Mouse (Mus musculus) right cerebral cortex, postnatal 10 days (tissue): Measurements from ENCODE around the gene Tm6sf1.
"Not testable (repeated sequence)": the region's sequence is repeated elsewhere in the genome, so short reads cannot be mapped to it uniquely, and the experiment has no call there.

ENCODE experiments used
- DNase-seq, 2 experiments: peaks; one replicate each; pipeline ENCODE4 v3.0.0; 2021; ENCODE audit warnings: low spot score in 2 of 2

Tm6sf1 gene

DNA sequence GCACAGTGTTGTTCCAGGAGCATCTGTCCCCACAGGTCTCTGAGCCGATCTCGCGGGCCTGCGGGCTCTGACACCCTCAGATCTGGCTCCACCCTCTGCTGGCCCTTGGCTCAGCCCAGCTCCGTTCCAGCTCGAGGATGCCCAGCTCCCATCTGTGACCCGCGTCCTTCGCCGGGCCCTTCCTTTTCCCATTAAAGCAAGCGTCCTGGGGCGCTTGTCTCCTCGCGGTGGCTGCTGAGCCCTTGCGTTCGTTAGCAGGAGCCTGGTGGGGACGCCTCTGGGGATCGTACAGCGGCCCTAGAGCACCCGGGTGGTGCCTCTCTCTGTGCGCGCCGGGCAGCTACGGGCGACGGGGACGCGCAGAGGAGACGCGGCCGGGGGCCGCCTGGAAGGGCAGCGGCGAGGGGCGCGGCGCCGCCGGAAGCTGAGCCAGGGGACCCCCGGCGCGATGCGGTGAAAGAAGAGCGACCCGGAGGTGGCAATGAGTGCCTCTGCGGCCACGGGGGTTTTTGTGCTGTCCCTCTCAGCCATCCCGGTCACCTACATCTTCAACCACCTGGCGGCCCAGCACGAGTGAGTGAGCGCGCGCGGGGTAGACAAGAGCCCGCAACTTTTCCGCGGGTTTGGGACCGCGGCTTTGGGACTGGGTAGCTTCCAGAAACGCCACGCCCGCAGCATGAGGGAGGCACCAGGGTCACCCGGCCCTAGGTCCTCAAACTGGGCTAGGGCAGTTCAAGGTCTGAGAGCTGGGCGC lies at the start of gene Tm6sf1:
TSS of gene Tm6sf1 (plus strand) at position 34 of the 754 bp plus-strand sequence.
- DNase-seq: peak in 1 of 2 experiments; percentile 67

GRCm38 (mm10) chr7:81824906-81825305 lies 33.9 kb upstream of the Tm6sf1 start:
- no peak for DNase-seq

GRCm38 (mm10) chr7:81825381-81825780 lies 33.4 kb upstream of the Tm6sf1 start:
- DNase-seq: peak in 1 of 2 experiments; percentile 51

DNA sequence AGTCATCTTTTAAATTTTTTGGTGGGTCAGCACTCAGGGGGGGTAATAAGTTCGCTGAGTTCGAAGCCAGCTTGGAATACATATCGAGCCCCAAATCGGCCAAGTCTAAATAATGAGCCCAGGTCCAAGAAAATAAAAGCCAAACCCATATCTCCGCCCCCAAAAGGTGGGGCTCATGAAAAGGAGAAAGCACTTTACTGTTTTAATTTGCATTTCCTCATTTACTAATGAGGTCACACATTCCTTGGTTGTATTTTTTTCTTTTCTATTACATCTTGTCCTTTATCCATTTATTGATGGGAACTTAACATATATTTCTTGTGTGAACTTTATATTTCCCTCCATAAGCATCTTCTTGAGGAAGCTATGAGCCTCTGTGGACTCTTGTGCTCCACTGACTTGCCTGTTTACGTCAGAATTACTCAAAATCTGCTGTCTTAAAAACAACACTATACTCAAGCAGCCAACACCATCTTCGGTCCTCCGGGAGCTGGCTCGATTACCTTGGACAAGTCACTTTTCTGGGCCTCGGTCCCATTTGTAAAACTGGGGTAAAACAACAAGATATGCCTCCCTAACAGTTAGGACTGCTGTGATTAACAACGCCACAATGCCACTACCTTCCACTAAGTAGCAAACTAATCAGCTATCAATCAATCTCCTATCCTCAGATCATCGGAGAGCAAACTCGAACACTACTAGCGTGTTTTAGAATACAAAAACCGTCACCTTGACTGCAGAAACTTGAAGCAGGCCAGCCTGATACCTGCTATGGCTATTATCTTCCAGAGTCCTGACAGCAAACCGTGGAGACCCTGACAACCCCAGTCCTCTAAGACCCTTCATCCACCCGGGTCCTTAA lies 30.8 kb upstream of the Tm6sf1 start:
- no peak for DNase-seq

DNA sequence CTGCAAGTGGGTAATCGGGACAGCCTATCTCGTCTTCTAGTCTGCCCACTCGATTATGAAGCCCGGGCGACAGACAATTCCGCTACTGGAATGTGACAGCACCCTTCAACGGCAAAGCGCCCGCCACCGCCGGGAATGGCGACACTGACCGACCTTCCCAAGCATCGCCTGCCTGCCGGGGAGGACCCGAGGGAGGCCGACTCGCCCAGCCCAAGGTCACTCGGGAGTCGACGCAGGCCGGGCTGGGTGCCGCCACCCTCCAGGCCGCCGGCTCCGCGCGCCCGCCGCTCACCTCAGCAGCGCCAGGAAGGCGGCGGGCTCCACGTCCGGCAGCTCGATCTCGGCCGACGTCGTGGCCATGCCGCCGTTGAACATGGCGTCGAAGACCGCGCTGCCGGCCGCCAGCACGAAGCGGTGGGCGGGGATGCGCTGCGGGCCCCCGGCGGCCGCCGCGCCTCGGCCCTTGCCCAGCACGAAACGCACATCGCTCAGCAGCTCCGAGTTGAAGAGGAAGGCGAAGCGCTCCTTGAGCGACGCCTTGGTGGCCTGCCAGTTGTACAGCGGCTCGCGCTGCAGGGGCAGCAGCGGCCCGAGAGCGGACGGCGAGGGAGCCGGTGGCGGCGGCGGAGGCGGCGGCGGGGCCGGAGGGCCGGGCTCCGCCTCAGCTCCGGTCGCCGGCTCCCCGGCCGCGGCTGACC lies 30.0 kb upstream of the Tm6sf1 start:
- peak; percentile 72 to 77 for DNase-seq

DNA sequence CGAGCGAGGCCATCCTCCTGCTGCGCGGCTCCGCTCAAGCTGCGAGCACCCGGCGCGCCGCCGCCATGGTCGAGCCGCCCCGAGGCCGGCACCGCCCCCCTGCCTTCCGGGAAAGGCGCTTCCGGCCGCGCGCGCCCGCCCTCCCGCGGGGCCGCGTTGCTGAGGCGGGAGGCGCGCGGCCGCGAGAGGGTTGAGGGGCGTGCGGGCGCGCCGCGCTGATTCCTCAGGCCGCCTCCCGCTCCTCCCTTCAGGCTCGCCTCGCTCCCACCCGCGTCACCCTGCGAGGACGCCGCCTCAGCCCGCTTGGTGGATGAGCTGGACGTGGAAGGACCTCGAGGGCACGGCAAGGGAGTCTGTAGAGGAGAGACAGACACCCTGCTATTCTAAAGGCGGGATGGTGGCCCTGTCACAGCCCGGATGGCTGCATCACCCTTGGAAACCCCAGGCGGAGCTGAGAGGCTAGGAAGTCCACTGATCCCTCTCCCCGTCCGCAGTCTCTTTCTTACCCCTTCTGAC lies 29.4 kb upstream of the Tm6sf1 start, which contains the start of gene Btbd1:
TSS of gene Btbd1 (minus strand) at position 53 of the 516 bp plus-strand sequence.
- DNase-seq: peak; percentile 92 to 93

- no peak for DNase-seq
Measured at GRCm38 (mm10) chr7:81834847-81835246, 24.0 kb upstream of the Tm6sf1 start.

DNA sequence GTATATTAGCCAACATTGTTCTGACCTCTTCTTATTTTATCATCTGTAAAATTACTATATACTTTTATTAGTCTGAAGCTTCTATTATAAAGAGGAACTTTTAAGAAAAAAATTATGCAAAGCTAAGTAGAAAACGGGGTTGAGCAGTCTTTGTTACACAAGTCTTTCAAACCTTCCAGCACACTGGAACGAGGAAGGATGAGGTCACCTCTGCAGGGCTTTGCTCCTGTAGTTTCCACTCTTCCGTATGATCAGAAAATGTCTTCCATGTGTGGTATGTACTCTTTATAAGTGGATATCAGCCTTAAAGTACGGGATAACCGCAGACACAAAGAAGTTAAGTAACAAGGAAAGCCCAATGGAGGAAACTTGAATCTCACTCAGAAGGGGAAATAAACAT lies 23.4 kb upstream of the Tm6sf1 start:
- DNase-seq: no peak

- not testable (repeated sequence) for DNase-seq
Measured at GRCm38 (mm10) chr7:81837771-81838170, 21.0 kb upstream of the Tm6sf1 start.

DNA sequence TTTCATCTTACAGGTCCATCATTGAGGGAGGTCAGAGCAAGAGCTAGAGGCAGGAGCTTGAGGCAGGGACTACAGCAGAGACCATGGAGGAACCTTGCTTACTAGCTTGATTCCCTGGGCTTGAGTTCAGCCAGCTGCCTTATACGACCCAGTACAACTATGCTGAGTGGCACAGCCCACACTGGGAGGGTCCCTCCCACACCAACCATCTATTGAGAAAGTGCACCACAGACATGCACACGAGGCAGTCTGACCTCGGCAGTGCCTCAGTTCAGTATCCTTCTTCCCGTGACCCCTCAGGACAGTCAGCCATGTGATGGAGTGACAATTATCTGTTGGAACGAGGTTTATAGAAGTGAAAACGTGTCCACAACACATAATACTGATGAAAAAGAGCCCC lies 19.1 kb upstream of the Tm6sf1 start:
- DNase-seq: no peak

- DNase-seq: peak in 1 of 2 experiments; percentile 71
Measured at GRCm38 (mm10) chr7:81840661-81841181, 18.1 kb upstream of the Tm6sf1 start.

DNA sequence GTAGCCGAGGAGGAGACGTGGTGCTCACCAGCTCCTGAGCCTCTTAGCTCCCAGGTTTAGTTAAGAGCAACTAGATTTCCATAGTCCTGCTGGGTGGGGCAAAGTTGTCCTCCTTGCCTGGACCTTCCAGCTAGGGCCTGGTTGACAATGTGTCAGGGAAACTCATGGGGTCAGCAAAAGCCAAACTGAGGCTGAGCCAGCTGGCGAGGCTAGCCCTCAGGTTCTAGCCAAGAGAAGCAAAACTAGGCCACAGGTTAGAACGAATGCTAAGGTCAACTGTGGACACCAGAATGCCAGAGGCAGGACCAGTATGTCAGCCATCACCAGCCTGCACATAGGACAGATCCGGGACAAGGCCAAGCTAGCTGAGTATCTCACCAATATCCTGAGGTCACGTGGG lies 17.4 kb upstream of the Tm6sf1 start:
- no peak for DNase-seq

DNA sequence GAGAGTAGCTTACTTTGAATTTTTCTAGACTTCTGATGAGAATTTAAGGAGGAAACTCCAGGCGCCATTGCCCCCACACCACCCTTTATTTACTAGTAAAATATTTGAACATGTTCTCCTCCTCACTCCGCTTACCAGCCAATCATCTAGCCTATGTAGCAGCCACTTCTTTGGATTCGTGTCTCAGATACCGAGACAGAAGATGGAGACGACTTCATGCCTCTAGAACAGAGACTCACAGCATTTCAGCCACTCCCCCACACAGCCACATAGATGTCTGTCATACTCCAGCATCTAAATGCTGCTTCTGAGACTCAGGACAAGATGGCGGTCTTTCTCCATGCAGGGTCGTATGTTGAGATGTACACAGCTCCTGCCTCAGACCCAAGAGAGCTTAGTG lies 16.7 kb upstream of the Tm6sf1 start:
- DNase-seq: no peak

- no peak for DNase-seq
Measured at GRCm38 (mm10) chr7:81842998-81843397, 15.8 kb upstream of the Tm6sf1 start.

GRCm38 (mm10) chr7:81843903-81844302 lies 14.9 kb upstream of the Tm6sf1 start:
- DNase-seq: no peak

GRCm38 (mm10) chr7:81844801-81845200 lies 14.0 kb upstream of the Tm6sf1 start:
- no peak for DNase-seq

DNA sequence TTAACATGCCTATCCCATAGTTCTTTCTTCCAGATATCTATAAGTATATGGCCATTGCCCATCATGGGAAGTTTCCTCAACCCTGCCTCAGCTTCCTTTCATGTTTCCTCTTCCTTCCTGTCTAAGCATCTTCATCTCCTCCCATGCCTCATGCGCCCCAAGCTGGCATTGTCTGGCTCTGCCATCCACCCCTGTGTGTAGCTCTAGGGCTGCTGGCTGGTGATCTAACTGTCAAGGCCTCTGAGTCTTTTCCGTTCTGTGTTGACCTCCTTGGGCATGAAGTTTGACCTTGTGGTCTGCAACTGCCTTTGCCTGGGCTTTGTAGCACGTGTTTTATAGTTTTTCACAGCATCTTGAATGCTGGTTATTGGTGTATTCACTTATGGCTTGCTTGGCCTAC lies 13.5 kb upstream of the Tm6sf1 start:
- DNase-seq: no peak

DNA sequence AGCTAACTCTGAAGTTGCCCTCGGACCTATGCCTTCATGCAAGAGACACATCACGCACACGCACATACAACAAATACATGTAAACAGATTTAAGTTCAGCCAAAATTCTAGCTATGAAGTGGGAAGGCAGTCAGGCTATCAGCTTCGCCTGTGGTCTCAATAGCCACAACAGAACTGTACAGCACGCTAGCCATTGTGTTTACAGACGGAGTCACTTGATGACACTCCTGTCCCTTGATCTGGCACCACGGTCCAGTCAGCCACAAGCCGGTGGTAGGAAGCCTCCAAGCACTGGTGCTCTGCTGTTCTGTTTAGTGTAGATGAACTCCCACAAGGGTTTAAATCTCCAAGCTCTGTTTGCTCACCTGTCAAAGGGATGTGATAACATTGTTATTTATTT lies 12.8 kb upstream of the Tm6sf1 start:
- DNase-seq: no peak

DNA sequence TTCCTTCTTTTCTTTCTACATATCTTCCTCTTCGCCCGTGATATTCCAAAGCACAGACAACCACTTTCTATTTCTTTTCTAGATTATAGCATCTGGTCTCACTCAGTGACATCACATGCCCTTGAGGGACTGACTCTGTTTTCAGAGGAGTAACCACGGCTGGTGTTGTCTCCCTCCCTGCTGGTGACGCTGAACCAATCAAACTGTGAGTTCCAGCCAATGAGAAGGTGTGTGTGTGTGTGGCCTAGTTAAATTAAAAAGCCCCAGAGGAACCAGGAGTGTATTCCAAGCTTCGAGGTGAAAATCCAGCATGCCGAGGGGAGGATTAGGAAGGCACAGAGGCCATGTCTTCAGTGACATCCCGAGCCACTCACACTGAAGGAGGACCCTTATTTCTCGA lies 11.8 kb upstream of the Tm6sf1 start:
- no peak for DNase-seq

- DNase-seq: no peak
Measured at GRCm38 (mm10) chr7:81847777-81848176, 11.0 kb upstream of the Tm6sf1 start.

- DNase-seq: no peak
Measured at GRCm38 (mm10) chr7:81849214-81849613, 9.6 kb upstream of the Tm6sf1 start.

- DNase-seq: no peak
Measured at GRCm38 (mm10) chr7:81849633-81850032, 9.2 kb upstream of the Tm6sf1 start.
